Mouse (Mus musculus) embryo, embryonic 11 days (tissue): Measurements from ENCODE around the gene Glmn.

Experiments used
- DNase-seq: peaks from one replicate; pipeline ENCODE4 v3.0.0-alpha.2; 2015

The Glmn gene

DNA sequence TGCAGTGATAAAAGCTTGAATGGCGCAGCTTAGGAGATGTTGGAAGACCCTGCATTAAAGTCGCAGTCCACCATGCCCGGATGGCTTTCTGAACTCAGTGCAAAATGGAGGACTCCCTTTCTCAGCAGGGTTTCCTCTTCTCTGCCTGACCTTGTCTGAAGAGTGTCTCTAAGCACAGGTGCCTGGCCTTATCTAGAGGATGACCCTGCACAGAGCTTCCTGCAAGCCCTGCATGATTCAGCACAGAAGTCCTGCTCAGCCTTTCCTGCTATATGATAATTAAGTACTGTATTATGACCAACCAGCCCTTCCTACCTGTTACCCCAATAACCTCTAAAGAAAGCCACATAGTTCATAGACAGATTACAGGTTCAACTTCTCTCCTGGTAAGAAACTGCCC, 82.2 kb downstream of the Glmn start:
- DNase-seq: no peak

DNA sequence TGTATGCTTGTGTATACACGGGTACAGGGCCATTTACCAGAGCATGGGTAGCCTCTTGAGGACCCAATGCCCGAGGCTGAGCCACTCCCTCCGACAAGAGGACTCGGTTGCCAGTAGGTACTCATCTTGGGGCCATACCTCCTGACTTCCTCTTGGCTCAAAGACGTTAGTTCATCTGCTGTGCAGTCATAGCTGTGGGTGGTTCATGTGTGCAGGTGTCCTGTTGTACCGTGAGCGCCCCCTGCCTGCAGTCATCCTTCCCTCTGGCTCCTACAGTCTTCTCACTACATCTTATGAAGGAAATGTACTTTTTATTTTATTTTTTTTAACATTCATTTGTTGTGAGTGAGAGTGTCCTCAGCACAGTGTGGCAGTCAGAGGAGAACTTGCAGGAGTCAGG, 84.1 kb downstream of the Glmn start:
- DNase-seq: peak; percentile 63

DNA sequence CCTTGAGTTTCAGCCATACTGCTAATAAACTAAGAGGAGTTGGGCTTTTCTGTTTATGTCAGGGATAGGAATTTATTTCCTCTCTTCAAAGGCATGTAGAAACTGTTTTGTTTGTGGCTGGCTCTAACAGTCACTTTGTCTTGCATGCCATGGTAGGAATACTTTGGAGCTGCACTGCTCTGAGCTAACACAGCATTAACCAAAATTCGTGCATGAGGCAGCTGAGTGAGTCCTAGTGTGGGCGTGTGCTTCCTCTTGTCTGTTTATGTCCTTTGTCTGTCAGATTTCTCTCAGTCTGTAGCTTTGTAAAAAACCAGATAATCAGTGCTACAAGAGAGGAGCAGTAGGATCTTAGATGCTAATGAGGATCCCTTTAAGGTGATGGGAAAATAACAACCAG, 86.4 kb downstream of the Glmn start:
- DNase-seq: no peak

DNA sequence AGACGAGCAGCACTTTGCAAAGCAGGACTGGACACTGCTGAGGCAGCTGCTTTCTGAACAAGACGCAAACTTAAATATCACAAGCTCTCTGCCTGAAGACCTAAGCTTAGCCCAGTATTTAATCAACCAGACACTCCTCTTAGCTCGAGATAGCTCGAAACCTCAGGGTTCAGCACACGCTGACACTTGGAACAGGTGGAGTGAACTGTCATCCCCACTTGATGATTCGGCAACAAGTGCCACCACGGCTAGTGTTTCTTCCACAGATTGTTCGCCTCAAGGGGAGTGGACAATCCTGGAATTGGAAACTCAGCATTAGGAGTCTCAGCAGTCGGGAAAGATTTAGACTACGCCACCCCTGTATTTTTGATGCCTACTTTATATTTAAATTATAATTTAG, 87.2 kb downstream of the Glmn start:
- no peak for DNase-seq

DNA sequence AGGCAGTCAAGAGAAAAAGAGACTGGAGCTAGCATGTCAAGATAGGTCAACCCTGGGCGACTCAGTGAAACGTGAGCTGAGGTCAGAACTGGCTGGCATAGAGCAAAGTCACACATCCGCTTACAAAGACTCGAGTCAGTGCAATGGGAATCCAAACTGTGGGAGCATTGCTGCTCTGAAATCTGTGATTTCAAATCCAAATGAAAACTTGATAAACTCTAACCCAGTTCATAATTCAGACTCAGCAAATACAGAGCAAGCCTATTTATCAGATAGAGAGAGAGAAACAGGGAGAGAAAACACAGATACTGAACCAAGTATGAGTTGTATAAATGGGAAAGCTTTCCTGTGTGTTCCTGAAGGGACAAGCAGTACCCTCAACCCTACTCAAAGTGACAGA, 90.4 kb downstream of the Glmn start, which contains the start of gene Gm42669:
Gene Gm42669 (plus strand): TSS at position 301 of the 400 bp plus-strand sequence.
- DNase-seq: no peak

DNA sequence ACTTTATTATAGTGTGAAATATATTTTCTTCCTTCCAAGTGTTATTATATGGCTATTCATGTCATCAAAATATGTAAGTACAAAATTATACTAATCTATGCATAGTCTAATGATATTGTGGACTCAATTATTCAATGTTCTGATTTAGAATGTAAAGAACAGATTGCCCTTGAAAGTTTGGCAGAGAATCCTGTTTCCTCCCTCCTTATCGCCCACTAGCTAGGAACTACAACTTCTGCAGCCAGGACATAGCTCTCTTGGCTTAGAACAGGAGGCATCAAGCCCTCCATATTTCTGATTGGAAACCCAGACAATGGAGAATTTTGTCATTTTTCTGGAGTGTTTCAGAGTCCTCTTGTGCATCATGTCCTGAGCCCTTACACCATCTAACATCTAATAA, 96.9 kb downstream of the Glmn start:
- no peak for DNase-seq

DNA sequence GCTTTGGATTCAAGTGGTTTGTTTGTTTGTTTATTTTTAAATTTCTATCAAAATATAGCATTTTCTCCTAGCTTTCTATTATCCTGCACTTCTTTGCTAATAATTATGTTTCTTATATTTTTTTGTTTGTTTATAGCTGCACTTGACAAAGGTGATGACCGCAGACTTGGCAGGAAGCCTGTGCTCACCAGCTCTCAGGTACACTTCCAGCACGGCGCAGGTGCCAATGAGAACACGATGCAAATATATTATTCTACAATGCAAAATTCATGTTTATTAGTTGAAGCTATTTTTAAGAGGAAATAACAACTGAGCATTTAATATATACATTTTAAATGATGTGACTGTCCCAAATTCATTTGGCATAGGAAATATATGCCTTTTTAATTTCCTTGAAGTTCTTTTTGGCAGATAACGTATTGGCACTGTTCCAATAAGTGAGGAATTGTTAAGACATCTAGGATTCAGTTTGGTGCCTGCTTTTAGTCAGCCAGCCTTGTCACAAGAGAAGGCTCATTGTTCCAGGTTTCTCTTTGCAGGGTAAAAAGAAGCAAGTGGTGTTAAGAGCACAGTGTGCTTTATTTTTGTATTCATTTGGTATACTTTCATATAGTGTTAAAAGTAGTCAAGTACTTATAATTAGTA, 97.7 kb downstream of the Glmn start:
- DNase-seq: no peak
